Mouse (Mus musculus) limb, embryonic 11.5 days (tissue): ENCODE results near the gene Fut4. TPM values are rescaled to one million over a fixed set of nuclear protein-coding genes. Genes with fewer than 3 reads are reported as not detected.

Experiments
- ATAC-seq: fragments of 200-750 bp; cut with Nextera tagmentation; 2 replicates; pipeline ENCODE4 v1.8.0; 2017; ENCODE audit warnings: low read depth; ENCODE audit not compliant: insufficient number of reproducible peaks, low FRiP score, low TSS enrichment
- DNase-seq: peaks from one replicate; pipeline ENCODE4 v3.0.0-alpha.2; 2015; ENCODE audit warnings: low spot score
- H3K27ac ChIP-seq: fragments of 300-500 bp; sonication (generic); replicated peaks from 2 replicates; pipeline ENCODE4 v1.5.1; 2014; ENCODE audit warnings: low read depth, mild to moderate bottlenecking, low read length
- H3K27me3 ChIP-seq: fragments of 300-500 bp; sonication (generic); 2 replicates; pipeline ENCODE4 v1.6.1; 2014; ENCODE audit warnings: mild to moderate bottlenecking, low read length, mixed read lengths; ENCODE audit not compliant: control insufficient read depth, insufficient read depth
- H3K36me3 ChIP-seq: fragments of 300-500 bp; sonication (generic); 2 replicates; pipeline ENCODE4 v1.6.1; 2014; ENCODE audit warnings: mild to moderate bottlenecking, low read length, moderate library complexity, mixed read lengths; ENCODE audit not compliant: control insufficient read depth, insufficient read depth
- H3K4me1 ChIP-seq: fragments of 300-500 bp; sonication (generic); 2 replicates; pipeline ENCODE4 v1.6.1; 2014; ENCODE audit warnings: low read length, mixed read lengths; ENCODE audit not compliant: control insufficient read depth, insufficient read depth
- H3K4me2 ChIP-seq: fragments of 300-500 bp; sonication (generic); 2 replicates; pipeline ENCODE4 v1.6.1; 2014; ENCODE audit warnings: low read depth, mild to moderate bottlenecking, moderate library complexity; ENCODE audit not compliant: severe bottlenecking
- H3K4me3 ChIP-seq: fragments of 300-500 bp; sonication (generic); 2 replicates; pipeline ENCODE4 v1.5.1; 2014; ENCODE audit warnings: low read depth, low read length
- H3K9ac ChIP-seq: fragments of 300-500 bp; sonication (generic); 2 replicates; pipeline ENCODE4 v1.6.1; 2014; ENCODE audit warnings: mild to moderate bottlenecking, low read length
- H3K9me3 ChIP-seq: fragments of 300-500 bp; sonication (generic); 2 replicates; pipeline ENCODE4 v1.6.1; 2016; ENCODE audit warnings: low read length; ENCODE audit not compliant: control insufficient read depth
- WGBS: fragments of 180-500 bp; shearing (Covaris S2); extraction: QIAGEN DNeasy Blood & Tissue Kit; methylation state at CpG from one replicate; pipeline ENCODE4 v1.1.7; 2014; 5-methylcytosine and 5-hydroxymethylcytosine counted together
- polyA plus RNA-seq: library from polyadenylated mRNA; unstranded; fragments of >200 nt; fragmentation: Nextera tagmentation; extraction: Ambion mirVana; gene quantifications from 2 replicates; pipeline ENCODE4 v1.2.1, GENCODE M21; 2014

The Fut4 gene
- polyA plus RNA-seq, 1 experiment from 2014 or later = 5.2 TPM

DNA sequence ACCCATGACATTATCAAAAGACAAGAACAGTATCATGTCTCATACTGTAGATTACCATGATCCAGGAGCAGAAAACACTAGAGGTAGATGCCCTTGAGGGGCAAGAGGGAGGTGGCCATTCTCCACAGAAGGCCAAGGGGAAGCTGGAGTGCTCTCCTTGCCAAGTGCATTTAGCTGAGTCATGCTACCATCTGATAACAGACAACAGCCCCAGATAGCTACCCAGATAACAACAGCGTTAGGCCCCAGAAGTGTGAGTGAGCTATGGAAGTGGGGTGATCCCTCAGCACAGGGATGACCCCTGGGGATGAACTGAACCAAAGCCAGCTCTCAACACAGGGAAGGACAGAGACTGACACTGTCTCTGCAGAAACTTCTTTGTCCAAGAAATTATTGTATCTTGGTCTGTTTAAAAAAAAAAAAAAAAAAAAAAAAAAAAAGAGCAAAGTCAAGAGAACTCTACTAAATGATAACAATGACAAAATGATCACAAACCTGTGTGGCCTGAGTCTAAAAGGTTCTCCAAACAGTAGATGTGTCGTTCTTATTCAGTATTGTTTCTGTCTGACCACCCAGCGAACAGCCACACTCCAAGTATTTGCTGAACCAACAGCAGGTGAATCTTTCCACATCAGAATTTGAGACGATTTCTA is 12.6 kb downstream of the Fut4 start:
- 84% methylated on average over 4 of the region's 4 CpGs for WGBS
- Histone ChIP-seq H3K4me1 (no peaks in the 10 kb centered on the region), H3K9ac (no peak overlapping the region), H3K4me3 (no peak overlapping the region), H3K9me3 (no peaks in the 10 kb centered on the region), H3K27ac (no peak overlapping the region), H3K27me3 (no peaks in the 10 kb centered on the region), H3K36me3 (no peaks in the 10 kb centered on the region), H3K4me2 (no peak overlapping the region)
- no peak for DNase-seq
- no peak for ATAC-seq

DNA sequence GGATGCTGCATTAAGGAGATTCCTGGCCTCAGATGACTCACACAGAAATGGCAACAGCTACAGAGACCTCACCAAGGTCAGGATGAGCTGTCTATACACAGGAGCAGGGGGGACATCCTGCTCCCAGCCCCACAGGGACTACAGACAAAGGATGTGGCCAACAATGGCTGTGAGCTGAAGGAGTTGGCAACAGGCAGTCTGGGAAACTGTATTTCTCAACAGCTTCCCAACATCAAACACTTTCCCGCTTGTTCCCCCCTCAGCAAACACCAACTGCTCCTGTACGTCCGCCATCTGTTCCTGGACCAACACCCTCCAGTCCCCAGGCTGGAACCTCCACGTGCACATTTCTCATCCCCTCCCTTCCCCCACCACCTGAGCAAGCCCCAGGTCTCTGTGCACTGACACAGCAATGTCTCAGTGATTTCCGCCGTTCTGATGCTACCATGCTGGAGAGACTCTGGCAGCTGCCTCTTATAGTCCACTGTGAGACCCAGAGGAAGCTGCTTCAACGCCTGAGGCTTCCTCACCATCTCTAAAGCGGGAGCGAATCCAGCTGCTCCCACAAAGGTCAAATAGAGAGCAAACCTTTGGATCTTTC is 21.2 kb downstream of the Fut4 start:
- Histone ChIP-seq H3K27ac (no peak overlapping the region), H3K36me3 (no peaks in the 10 kb centered on the region), H3K4me3 (no peak overlapping the region), H3K4me2 (no peak overlapping the region), H3K4me1 (peaks cover 4% of the 10 kb centered on the region), H3K9me3 (no peaks in the 10 kb centered on the region), H3K27me3 (no peaks in the 10 kb centered on the region), H3K9ac (no peak overlapping the region; the same call in 1 of the 2 replicates)
- DNase-seq = peak; percentile 34
- 25% methylated on average over 9 of the region's 9 CpGs for WGBS
- ATAC-seq = 0 out of 2 replicates have a peak, but pooled peaks have one; percentile 54

DNA sequence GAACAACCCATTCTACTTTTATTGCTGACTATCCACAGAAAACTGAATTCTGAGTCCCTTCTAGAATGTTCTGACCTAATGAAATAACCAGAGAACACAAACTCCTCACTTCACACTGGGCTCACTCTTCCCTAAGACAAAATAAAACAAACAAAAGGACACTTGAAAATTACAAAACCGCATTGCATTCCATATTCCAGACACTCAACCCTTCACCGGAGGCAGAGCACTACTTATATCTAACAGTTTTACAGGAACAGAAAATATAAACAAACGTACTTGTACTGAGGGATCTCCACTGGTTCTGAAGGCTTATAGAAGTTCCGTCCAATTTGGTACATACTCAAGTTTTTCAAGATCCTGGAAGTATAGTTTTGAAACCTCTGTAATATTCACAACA is 23.8 kb downstream of the Fut4 start:
- 89% methylated on average over 4 of the region's 4 CpGs for WGBS
- no peaks in the 10 kb centered on the region for H3K9me3 ChIP-seq
- DNase-seq (no peak), ATAC-seq (no peak)
- H3K4me3 ChIP-seq = no peak overlapping the region
- peaks cover 4% of the 10 kb centered on the region for H3K4me1 ChIP-seq
- H3K27me3 ChIP-seq = no peaks in the 10 kb centered on the region
- no peak overlapping the region for H3K27ac ChIP-seq
- no peak overlapping the region for H3K9ac ChIP-seq
- no peak overlapping the region for H3K4me2 ChIP-seq
- no peaks in the 10 kb centered on the region for H3K36me3 ChIP-seq

DNA sequence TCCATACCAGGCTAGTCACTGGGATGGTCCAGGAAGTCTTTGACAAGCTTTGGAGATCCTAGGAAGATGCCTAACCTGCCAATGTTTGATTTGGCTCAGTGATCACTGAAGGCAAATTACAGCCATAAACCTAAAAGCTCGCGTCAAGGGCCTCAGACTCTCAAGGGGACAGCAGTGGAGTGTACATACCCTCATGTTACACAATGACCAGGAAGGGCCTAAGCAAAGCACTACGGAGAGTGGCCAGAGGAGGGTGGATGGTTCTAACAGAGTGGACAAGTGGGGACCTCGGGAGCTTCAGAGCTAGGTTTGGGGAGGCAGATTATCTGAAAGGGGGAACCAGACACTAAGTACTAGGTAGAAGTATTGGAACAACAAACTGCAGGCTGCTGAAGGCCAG is 25.6 kb downstream of the Fut4 start:
- Histone ChIP-seq H3K27ac (no peak overlapping the region), H3K4me1 (peaks cover 4% of the 10 kb centered on the region), H3K4me3 (no peak overlapping the region), H3K36me3 (no peaks in the 10 kb centered on the region), H3K4me2 (no peak overlapping the region), H3K9me3 (no peaks in the 10 kb centered on the region), H3K9ac (no peak overlapping the region), H3K27me3 (no peaks in the 10 kb centered on the region)
- ATAC-seq = no peak
- 77% methylated on average over 4 of the region's 4 CpGs for WGBS
- no peak for DNase-seq

DNA sequence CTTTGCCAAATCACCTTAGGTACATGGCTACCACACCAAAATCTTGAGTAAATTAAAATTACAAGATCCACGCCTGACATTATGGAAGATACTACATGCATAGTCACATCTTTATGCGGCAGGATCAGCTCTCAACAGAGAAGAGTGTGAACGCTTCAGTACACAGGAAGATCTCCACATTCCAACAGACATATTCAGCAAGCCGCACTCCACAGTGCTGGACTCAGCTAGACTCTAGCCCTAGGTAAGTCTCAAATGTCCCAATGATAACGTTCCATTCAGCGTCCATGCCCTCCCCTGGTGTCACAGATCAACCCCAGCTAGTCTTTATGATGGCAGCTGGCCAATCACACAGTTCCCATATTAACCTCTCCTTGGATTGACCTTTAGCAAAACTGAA is 26.2 kb downstream of the Fut4 start:
- ATAC-seq = no peak

DNA sequence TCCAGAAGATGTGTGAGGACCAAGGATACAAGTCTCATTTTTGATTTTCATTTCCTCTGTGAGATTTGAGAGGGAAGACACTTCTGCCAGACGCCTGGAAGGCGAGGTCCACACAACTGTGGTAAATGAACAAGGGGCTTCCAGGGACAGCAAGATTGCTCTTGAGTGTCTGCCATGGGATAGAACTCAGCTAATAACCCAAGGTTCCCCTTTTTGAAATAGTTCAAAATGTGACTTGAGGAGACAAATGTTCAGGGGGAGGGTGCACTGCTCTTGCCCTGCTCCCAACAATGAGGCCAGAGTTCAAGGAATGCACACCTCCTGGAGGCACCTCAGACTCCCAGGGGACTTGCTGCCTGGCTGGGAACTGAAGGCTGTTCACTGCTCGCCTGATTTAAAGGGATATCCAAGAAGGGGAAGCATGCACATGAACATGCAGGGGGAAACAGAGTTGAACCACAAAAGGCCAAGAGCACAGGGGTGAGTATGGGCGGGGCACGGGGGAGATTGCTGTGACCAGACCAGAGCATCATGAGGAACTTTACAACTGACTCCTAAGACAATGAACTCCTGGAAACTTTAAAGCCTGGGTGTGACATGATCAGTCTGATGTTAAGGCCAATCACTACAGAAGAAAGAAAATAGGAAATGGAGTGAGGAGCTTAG is 27.3 kb downstream of the Fut4 start:
- Histone ChIP-seq H3K9me3 (no peaks in the 10 kb centered on the region), H3K27me3 (no peaks in the 10 kb centered on the region), H3K27ac (no peak overlapping the region), H3K9ac (no peak overlapping the region), H3K36me3 (no peaks in the 10 kb centered on the region), H3K4me2 (no peak overlapping the region), H3K4me3 (no peak overlapping the region), H3K4me1 (no peaks in the 10 kb centered on the region)
- ATAC-seq (no peak), DNase-seq (no peak)
- 79% methylated on average over 5 of the region's 5 CpGs for WGBS

More for the DNA sequence above, 26.2 kb downstream of the Fut4 start:
- Histone ChIP-seq H3K4me3 (no peak overlapping the region), H3K36me3 (no peaks in the 10 kb centered on the region), H3K4me2 (no peak overlapping the region), H3K9me3 (no peaks in the 10 kb centered on the region), H3K9ac (no peak overlapping the region), H3K4me1 (peaks cover 2% of the 10 kb centered on the region), H3K27ac (no peak overlapping the region), H3K27me3 (no peaks in the 10 kb centered on the region)
- no peak for DNase-seq
- 85% methylated on average over 6 of the region's 6 CpGs for WGBS

DNA sequence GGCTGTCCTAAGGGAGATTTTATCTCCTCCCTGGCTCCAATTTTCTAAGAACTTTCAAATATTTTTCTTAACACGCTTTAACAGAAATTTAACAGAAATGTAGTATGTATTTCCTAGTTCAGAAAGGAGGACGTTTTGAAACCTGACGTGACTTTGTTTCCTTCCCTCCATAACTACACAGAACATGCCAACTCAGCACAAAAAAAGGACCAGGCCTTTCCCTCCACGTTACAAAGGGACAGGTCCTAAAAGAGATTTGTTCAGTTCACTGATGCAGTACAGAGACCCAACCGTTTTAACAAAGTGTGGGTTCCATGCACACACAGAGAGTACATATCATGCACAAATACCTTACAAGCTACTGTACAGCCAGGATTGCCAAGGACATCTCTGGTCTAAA is 30.6 kb downstream of the Fut4 start:
- ATAC-seq = no peak
- Histone ChIP-seq H3K9ac (no peak overlapping the region), H3K27ac (no peak overlapping the region), H3K9me3 (no peaks in the 10 kb centered on the region), H3K4me2 (no peak overlapping the region), H3K36me3 (no peaks in the 10 kb centered on the region), H3K4me3 (no peak overlapping the region), H3K4me1 (no peaks in the 10 kb centered on the region), H3K27me3 (no peaks in the 10 kb centered on the region)
- DNase-seq = no peak
- WGBS = 86% methylated on average over 5 of the region's 5 CpGs

DNA sequence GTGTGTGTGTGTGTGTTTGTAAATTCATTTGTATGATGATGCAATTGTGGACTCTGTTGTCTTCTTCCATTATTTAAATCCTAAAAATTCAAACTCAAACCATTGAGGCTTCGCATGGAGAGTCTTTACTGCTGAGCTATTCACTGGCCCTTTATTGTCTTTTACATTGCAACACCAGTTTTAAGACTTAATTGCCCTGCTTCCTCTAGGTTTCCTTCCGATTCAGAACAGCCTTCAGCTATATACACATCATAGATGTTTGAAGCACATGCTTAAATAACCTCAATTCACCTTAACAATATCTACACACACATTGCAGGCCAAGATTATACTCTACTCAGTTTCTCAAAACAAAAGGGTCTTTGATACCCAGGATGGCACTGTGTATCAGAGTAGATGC is 31.8 kb downstream of the Fut4 start:
- 42% methylated on average over 2 of the region's 2 CpGs for WGBS
- ATAC-seq = no peak

More for the DNA sequence above, 31.8 kb downstream of the Fut4 start:
- Histone ChIP-seq H3K9ac (no peak overlapping the region), H3K27ac (no peak overlapping the region), H3K9me3 (no peaks in the 10 kb centered on the region), H3K4me2 (no peak overlapping the region), H3K36me3 (no peaks in the 10 kb centered on the region), H3K27me3 (no peaks in the 10 kb centered on the region), H3K4me1 (no peaks in the 10 kb centered on the region), H3K4me3 (no peak overlapping the region)
- no peak for DNase-seq
